8 mouse cellular contexts compared by ENCODE assay signal in the genomic region with DNA sequence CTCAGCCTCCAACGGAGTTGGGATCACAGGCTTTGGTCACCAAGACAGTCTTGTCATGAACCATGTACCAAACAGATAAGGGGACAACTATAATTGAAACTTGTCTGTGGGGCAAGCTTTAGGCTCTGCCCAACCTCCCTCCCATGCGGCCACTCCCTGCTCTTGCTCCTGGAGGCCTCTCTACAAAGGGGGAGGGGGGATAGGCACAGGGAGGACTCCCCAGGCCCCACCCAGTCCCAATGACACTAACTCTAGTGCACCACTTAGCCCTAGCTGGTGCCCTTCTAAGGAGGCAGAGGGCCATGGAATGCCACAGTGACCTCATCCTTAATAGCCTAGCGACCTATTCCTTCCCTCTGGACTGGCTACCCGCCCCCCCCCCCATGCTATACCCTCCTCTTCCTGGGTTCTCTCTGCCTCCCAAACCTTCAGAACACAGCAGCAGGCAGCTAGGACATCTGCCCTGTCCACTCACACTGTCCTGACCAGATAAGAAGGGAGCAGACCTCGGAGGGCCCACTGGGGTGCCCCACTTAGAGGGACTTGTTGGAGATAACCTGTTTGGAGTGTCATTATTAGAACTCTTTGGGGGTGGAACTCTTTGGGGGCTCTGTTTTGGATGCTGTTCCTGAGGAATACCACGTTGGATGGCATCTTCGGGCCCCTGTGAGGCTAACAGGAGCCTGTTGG. TPM values are rescaled to one million over a fixed set of nuclear protein-coding genes. Genes with fewer than 3 reads are reported as not detected.
A peak's percentile ranks its signal among the peaks of the same experiment; 100 is the strongest.
DNase-seq lines count a peak whose midpoint lies in the region; ATAC-seq and TF ChIP-seq lines count a peak whose summit lies in the region.

No protein-coding gene starts in this region.

- peak overlapping the region; percentile 46 for H3K9ac ChIP-seq in heart, embryonic 12.5 days
- H3K9ac ChIP-seq in stomach, postnatal 0 days (ENCODE audit: low read length): peak overlapping the region; percentile 41; the same call in 1 of the 2 replicates

- peak overlapping the region; percentile 70; the same call in 1 of the 2 replicates for H3K4me3 ChIP-seq in heart, embryonic 12.5 days
- H3K4me3 ChIP-seq in stomach, postnatal 0 days (ENCODE audit: low read depth, low read length): no peak overlapping the region
- H3K4me3 ChIP-seq in layer of hippocampus, adult 2 months: no peak overlapping the region

- intact Hi-C loops in gastrocnemius, postnatal 36 days (cut with DNase I): no loop called here

- DNase-seq in heart, adult 18-20 months: no peak
- peak; percentile 29 for DNase-seq in retina, postnatal 1 day
- DNase-seq in retina, embryonic 14.5 days (ENCODE audit: low spot score): no peak
- DNase-seq in liver: peak; percentile 91
- no peak for DNase-seq in stomach, postnatal 0 days (ENCODE audit: low spot score)
- DNase-seq in gastrocnemius, postnatal 36 days: no peak
- DNase-seq in layer of hippocampus, adult 2 months (ENCODE audit: low spot score in 2 of 2): no peak

- TF ChIP-seq CTCF in stomach, postnatal 0 days (IDR thresholded peaks at IDR 0.05; ENCODE audit: low read depth): no peak
- no peak for TF ChIP-seq CTCF in layer of hippocampus, adult 2 months (conservative IDR thresholded peaks at IDR 0.05)

- H3K9me3 ChIP-seq in heart, embryonic 12.5 days (replicated peaks): no peaks in the 10 kb centered on the region
- H3K9me3 ChIP-seq in stomach, postnatal 0 days (ENCODE audit: control insufficient read depth, low read length): no peaks in the 10 kb centered on the region

- peak overlapping the region; percentile 75 for H3K4me2 ChIP-seq in heart, embryonic 12.5 days
- H3K4me2 ChIP-seq in stomach, postnatal 0 days (replicated peaks; ENCODE audit: low read depth): no peak overlapping the region

- 45% methylated on average over 6 of the region's 7 CpGs for WGBS in heart, embryonic 12.5 days
- WGBS in stomach, postnatal 0 days: 82% methylated on average over 6 of the region's 7 CpGs

- peaks cover 68% of the 10 kb centered on the region for H3K4me1 ChIP-seq in heart, embryonic 12.5 days (replicated peaks)
- H3K4me1 ChIP-seq in stomach, postnatal 0 days (replicated peaks; ENCODE audit: control insufficient read depth, insufficient read depth): peaks cover 6% of the 10 kb centered on the region; the same call in 1 of the 2 replicates

- H3K36me3 ChIP-seq in heart, embryonic 12.5 days: 0 out of 2 replicates have a peak, but pooled peaks cover 12% of the 10 kb centered on the region
- H3K36me3 ChIP-seq in stomach, postnatal 0 days (ENCODE audit: control insufficient read depth, insufficient read depth, low read length): no peaks in the 10 kb centered on the region

- TF ChIP-seq EP300 in stomach, postnatal 0 days (optimal IDR thresholded peaks at IDR 0.05): no peak

- peak; percentile 78 for ATAC-seq in heart, embryonic 12.5 days (ENCODE audit: insufficient number of reproducible peaks, low FRiP score)
- ATAC-seq in stomach, postnatal 0 days (ENCODE audit: low FRiP score, low TSS enrichment): no peak

- peak overlapping the region; percentile 82 for H3K27ac ChIP-seq in heart, embryonic 12.5 days (ENCODE audit: poor library complexity, severe bottlenecking)
- H3K27ac ChIP-seq in stomach, postnatal 0 days (replicated peaks): no peak overlapping the region
- no peak overlapping the region for H3K27ac ChIP-seq in layer of hippocampus, adult 2 months

- no peaks in the 10 kb centered on the region for H3K27me3 ChIP-seq in heart, embryonic 12.5 days (replicated peaks)
- H3K27me3 ChIP-seq in stomach, postnatal 0 days (ENCODE audit: control insufficient read depth, insufficient read depth, low read length): no peaks in the 10 kb centered on the region

RNA-seq across cellular contexts. Expression of a gene that starts 4.9 kb away (rescaled TPM):
- 25.5 and 27.8 TPM in 2 replicates for polyA plus RNA-seq in heart, embryonic 12.5 days (2016; fragmentation: Nextera tagmentation; extraction: Ambion mirVana)
- 10 to 100 TPM; 11.4 to 13.3 TPM for total RNA-seq in heart, adult 18-20 months (2021)
- 7.0 and 8.2 TPM in 2 replicates for polyA plus RNA-seq in stomach, postnatal 0 days (2015; fragmentation: Nextera tagmentation; extraction: Ambion mirVana)
- total RNA-seq in gastrocnemius, postnatal 36 days (2021): 10 to 100 TPM; 14.3 to 15.9 TPM
- 1 to 10 TPM; 3.1 to 5.5 TPM for total RNA-seq in layer of hippocampus, adult 2 months (2021)

RNA-seq across cellular contexts. Expression of a gene that starts 21.6 kb away (rescaled TPM):
- polyA plus RNA-seq in heart, embryonic 12.5 days (2016; fragmentation: Nextera tagmentation; extraction: Ambion mirVana): 36.9 and 38.9 TPM in 2 replicates
- 1 to 10 TPM; 2.5 to 2.8 TPM for total RNA-seq in heart, adult 18-20 months (2021)
- polyA plus RNA-seq in stomach, postnatal 0 days (2015; fragmentation: Nextera tagmentation; extraction: Ambion mirVana): 11.8 TPM in 2 replicates
- total RNA-seq in gastrocnemius, postnatal 36 days (2021): 1 to 10 TPM in 1 of 2 experiments, under 1 TPM in 1; 0.76 to 1.2 TPM
- total RNA-seq in layer of hippocampus, adult 2 months (2021): 1 to 10 TPM; 1.3 to 1.6 TPM

RNA-seq across cellular contexts. Expression of a gene that starts 30.5 kb away (rescaled TPM):
- 209 and 232 TPM in 2 replicates for polyA plus RNA-seq in heart, embryonic 12.5 days (2016; fragmentation: Nextera tagmentation; extraction: Ambion mirVana)
- 10 to 100 TPM; 40.8 to 42.7 TPM for total RNA-seq in heart, adult 18-20 months (2021)
- polyA plus RNA-seq in stomach, postnatal 0 days (2015; fragmentation: Nextera tagmentation; extraction: Ambion mirVana): 311 and 314 TPM in 2 replicates
- 10 to 100 TPM; 35.4 to 45.3 TPM for total RNA-seq in gastrocnemius, postnatal 36 days (2021)
- total RNA-seq in layer of hippocampus, adult 2 months (2021): 10 to 100 TPM; 60.7 to 62.3 TPM

Comparison
In these comparisons a context has a peak if more than half of its experiments do, and no peak if none do; other contexts are left out.
1. DNase-seq: peak in retina, postnatal 1 day (single experiment) and liver (single experiment); none in heart, adult 18-20 months (0 of 2), retina, embryonic 14.5 days (single experiment), stomach, postnatal 0 days (single experiment), gastrocnemius, postnatal 36 days (0 of 2) and layer of hippocampus, adult 2 months (0 of 2).